Mouse (Mus musculus): Measurements from ENCODE around the gene Naa25.
A peak's percentile ranks its signal among the peaks of the same experiment; 100 is the strongest.

Naa25 gene

DNA sequence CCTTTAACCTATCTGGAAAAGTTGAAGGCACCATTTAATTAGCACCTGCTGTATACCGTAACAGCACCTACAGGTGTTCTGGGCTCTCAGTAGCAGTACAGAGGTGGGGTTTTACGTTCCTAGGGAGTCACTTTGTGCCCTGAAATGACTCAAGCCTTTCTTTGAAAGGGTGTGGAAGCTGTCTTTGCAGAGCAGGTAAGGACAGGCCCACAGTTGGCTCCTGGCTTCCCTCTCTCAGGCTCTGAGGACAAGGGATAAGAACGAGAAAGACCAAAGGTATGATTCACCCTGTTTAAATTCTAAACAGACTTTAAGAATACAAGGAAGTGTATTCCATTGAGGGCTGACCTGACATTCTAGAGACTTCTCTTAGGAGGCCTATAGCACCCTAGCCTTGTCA lies 4.3 kb upstream of the Naa25 start:
- DNase-seq (ENCODE audit: low spot score): no peak

DNA sequence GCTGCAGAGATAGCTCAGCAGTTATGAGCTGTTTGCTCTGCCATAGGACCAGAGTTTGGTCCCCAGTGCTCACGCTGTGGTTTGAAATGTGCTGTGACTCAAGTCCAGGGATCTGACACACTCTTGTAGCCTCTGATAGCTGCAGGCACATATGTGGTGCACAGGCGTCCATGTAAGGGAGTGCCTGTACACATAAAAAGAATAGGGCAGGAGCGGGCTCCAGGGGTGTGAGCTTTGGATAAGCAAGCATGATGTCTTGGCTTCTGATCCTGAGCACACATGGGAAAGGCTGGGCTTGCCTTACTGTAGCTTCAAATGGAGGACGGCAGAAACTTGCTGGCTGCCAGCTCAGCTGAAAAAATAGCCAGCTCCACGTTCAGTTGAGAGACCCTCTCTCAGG lies 2.1 kb upstream of the Naa25 start:
- DNase-seq (ENCODE audit: low spot score): no peak

DNA sequence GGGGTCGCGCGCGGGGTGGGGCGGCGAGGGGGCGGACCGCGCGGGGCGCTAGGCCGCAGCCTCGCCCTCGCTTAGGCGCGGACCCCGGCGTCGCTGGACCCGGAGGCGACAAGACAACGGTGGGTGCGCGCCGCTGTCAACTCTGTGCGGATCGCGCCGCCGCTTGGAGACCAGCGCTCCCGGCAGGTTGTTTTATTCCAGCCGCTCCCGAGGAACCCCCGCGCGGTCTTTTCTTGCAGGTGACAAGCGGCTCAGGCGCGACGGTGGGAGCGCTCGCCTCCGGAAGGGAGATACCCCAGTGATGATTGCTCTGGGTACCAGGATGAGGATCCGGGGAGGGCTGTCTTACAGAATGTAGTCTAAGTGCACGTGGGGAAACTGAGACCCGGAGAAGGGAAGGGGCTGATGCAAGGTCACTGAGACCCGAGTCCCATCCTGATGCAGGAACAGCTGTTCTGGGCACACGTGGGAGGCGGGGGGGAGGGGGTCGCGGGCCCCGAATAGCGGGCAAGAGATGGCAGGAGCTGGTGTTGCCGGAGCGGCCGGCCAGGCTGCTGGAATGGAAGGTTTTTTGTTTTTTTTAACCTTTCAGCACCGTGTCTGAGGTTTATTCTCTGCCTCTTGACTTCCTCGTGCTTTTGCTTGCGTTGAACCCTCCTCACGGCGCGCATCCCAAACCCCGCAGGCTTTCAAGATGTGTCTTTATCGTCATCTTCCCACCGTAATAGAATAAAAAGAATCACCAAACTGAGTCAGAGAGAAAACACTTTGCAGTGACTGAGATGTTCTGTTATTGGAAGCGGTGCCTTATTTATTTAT lies 619 bp downstream of the Naa25 start:
- DNase-seq (ENCODE audit: low spot score): no peak

DNA sequence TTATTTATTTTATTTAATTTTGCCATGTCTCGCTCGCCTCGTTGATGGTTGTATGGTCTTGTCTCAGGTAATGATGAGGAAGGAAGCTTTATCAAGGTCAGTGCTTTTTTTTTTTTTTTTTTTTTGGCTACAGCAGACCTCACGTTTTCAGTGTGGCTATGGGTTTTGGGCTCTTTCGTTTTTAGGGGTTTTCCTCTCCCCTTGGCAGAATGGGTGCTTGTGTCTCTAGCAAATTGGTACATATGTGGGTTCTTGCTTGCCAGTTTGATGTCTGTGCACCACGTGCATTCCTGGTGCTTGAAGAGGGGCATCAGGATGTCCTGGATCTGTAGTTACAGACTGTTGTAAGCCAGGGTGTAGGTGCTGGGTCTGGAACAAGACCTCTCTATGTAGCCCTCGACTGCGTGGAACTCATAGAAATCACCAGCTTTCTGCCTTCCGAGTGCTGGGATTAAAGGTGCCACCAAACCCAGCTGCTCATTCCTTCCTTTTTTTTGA lies 1.3 kb downstream of the Naa25 start:
- no peak for DNase-seq (ENCODE audit: low spot score)

DNA sequence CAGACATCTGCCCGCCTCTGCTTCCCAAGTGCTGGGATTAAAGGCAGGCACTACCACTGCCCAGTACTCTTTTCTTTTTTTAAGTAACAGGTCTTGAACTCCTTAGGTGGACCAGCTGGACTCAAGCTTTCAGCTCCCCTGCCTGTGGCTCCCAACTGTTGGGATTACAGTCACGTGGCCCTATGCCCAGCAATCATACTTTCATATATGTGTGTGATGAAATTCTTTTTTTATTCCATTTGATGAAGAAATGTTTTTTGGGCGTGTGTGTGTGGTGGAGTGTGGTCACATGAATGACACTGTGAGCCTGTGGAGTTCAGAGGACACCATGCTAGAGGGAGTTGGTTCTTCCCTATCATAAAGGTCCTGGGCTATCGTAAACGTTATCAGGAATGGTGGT lies 1.8 kb downstream of the Naa25 start:
- DNase-seq (ENCODE audit: low spot score): no peak

DNA sequence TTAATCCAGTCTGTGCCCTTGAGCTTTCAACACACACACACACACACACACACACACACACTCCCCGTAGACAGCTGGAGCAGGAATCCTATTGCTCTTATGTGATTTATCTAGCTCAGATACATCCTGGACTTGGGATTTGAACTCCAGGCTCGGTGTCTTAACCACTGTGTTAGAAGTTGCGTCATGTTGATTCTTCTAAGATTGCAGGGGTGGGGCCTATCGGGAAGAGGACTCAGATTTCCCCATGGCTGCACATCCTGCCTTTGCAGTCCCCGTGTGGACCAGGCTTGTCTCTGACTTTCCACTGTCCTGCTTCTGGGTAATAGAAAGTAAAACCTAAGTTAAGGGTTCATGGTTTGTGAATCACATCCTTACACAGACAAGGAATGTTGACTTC lies 2.3 kb downstream of the Naa25 start:
- DNase-seq (ENCODE audit: low spot score): no peak

DNA sequence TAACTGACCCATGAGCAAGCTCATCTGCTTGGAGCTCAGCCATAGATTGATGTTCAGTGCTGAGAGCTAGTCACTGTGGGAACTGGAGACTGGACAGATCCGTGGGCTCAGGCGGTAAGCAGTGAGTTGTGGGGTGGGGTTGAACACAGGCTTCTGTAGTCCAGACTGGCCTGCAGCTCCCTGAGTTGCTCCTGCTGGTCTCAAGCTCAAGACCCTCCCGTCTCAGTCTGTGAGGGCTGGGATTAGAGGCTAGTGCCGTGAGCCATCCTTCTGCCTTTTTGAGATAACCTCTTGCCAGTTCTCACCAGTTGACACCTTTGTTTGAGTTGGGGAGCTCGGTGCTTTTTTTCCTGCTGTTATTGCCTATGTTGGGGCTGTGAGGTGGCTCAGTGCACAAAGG lies 3.1 kb downstream of the Naa25 start:
- no peak for DNase-seq (ENCODE audit: low spot score)

DNA sequence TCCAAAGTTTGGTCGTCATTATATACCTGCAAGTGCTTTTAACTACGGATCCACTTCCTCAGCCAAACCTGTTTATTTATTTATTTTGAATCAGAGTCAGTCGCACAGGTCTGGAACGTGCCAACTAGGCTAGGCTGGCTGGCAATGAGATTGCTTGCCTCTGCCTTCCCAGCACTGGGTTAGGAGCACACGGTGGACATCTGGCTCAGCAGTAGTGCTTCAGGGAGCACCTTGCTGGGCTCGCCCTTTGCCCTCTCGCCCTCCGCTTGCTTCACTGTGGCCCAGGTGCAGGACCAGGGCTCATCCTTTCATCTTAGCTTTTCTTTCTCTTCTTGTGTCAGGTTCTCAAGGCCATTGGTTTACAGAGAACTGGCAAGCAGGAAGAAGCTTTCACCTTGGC lies 10.1 kb downstream of the Naa25 start:
- no peak for DNase-seq (ENCODE audit: low spot score)

DNA sequence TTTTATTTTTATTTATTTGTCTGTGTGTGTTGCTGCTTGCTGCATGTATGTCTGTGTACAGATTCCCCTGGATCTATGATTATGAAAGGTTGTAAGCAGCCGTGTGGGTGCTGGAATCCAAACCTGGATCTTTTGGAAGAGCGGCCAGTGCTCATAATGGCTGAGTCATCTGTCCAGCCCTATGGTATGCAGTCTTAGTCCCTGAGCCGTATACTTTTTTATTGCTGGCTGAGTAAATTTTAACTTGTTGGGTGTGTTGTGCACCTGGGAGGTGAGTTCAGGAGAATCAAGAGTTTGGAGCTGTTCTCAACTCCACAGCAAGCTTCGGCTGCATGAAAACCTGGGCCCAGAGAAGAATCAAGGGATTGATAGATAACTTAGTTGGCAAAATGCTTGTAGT lies 13.2 kb downstream of the Naa25 start:
- no peak for DNase-seq (ENCODE audit: low spot score)

DNA sequence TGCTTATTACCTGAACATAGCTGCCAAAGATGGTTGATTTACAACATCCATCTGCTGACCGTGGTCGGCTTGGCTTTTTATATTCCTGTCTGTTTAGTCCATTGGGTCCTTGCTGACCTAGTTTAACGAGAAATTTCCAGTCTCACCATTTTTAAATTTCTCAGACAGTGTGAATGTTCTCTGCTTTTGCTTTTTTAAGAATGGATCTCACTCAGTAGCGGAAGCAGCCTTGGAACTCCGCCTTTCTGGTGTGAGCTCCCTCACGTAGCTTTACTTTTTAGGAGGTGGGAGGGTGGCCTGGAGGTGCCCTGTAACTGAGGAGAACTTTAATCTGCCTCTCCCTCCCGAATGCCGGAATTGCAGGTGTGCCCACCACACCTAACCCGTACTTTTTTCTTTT lies 23.0 kb downstream of the Naa25 start:
- no peak for DNase-seq (ENCODE audit: low spot score)

DNA sequence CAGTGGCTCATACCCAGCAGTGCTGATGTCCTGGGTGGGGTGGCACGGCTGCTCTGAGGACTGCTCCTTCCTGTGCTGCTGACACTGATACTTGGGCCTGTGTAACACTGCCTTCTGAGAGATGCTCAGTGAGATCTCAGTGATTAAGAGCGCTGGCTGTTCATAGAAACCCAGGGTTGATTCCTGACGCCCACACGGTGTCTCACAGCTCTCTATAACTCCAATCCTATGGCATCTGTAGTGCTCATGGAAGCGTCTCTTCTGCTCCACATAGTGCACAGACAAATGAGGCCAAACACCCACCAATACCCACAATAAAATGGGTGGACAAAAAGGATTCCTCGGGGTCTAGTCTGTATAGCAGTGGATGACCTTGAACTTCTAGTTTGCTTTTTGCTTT lies 25.1 kb downstream of the Naa25 start:
- no peak for DNase-seq (ENCODE audit: low spot score)

DNA sequence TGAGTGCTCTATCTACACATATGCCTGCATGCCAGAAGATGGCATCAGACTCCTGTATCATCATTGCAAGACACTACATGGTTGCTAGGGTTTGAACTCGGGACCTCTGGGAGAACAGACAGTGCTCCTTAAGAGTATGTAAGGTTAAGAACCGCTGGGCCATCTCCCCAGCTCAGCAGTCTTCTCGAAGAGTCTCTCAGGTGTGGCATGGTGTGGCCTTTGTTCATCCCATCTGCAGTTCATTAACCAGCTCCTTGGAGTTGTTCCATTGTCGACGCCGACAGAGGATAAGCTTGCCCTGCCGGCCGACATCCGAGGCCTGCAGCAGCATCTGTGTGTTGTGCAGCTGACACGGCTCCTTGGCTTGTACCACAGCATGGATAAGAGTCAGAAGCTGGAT lies 25.6 kb downstream of the Naa25 start:
- DNase-seq (ENCODE audit: low spot score): no peak

DNA sequence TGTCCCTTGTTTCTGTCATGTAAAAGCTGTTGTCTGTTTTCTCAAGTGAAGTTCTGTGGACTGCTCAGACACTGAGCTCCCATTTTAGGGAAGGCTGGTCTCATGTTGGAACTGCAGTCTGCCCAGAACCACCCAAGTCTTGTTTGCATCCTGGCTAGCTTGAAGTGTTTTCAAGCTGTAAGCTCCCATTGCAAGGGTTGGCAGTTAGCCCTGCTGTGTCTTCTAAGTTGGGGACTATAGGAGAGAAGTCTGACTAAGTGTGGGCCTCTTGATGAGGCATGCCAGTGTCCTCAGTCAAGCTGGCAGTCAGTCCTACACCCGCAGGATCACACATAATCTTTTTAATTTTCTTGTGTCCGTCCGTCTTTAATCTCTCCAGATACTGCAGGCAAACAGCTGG lies 31.2 kb downstream of the Naa25 start:
- DNase-seq (ENCODE audit: low spot score): no peak

DNA sequence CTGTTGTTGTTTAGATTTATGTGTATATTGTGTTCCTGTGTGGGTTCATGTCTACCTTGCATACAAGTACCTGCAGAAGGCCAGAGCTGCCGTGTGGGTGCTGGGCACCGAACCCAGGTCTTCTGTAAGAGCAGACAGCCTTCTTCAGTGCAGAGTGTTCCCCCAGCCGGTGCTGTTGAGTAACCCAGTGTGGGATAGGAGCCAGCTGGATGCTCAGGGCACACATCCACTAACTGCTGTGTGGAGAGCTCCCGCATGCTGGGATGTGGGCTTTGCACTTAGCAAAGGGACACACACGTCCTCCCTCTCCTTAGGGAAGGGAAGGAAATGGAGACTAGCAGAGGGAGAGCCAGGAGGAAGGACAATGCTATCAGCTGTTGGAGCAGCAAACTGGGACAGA lies 40.4 kb downstream of the Naa25 start:
- no peak for DNase-seq (ENCODE audit: low spot score)

DNA sequence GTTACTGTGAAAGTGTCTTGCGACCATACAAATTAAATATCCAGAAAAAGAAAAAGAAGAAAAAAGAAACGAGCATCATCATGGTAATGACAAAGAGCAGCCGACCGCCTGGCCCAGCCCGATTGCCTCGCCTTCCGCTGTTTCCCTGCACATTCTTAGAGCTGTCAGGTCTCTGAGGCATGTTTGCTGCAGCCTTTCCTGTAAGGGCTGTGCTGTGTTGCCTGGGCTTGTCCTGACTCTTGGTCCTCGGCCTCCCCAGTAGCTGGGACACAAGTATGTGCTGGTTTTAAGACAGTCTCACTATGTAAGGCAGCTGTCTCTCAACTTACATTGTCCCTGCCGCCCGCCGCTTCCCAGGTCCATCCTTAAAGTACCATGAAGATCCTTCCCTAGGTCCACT lies 41.0 kb downstream of the Naa25 start:
- DNase-seq (ENCODE audit: low spot score): no peak

DNA sequence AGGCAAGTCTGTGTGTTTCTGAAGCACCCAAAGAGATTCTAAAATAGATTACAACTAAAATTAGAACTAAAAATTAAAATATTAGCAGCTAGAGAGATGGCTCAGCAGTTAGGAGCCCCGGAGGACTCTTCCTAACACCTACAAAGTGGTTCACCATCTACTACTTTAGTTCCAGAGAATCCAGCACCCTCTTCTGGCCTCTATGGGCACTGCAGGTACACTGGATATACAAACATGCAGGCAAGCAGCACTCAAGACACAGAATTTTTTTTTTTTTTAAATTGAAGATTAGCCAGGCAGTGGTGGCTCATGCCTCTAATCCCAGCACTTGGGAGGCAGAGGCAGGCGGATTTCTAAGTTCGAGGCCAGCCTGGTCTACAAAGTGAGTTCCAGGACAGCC lies 45.8 kb downstream of the Naa25 start:
- DNase-seq (ENCODE audit: low spot score): no peak

DNA sequence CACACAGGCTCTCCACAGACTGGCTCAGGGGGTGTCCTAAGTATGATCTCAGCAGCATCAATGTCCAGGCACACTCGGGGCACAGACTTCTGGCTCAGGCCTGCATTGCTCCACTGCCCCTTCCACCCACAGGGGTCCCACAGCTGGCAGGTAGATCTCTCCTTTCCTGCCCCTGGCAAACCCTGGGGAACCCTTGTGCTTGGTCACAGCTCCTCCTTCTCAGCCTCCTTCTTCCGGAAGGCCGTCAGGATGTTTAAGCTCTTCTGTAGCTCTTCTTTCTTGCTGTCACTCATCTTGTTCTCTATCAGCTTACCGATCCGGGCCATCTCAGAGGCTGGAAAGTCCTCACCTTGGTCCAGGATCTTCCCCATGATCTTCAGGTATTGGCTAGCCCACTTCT lies 47.1 kb downstream of the Naa25 start:
- no peak for DNase-seq (ENCODE audit: low spot score)

DNA sequence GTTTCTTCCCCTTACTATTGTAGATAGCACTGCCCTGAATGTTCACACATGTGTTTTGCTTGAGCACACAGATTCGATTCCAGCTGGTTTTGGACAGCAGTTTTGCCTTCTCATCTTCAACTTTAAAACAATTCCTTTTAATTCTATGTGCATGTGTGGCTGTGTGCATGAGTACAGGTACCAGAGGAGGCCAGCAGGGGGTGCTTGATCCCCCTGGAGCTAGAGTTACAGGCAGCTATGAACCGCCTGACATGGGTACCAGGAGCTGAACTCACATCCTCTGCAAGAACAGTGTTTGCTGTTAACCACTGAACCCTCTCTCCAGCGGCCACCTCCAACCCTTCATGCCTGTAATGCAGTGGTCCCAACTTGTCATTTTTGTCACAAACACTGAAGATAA lies 50.7 kb downstream of the Naa25 start:
- no peak for DNase-seq (ENCODE audit: low spot score)

DNA sequence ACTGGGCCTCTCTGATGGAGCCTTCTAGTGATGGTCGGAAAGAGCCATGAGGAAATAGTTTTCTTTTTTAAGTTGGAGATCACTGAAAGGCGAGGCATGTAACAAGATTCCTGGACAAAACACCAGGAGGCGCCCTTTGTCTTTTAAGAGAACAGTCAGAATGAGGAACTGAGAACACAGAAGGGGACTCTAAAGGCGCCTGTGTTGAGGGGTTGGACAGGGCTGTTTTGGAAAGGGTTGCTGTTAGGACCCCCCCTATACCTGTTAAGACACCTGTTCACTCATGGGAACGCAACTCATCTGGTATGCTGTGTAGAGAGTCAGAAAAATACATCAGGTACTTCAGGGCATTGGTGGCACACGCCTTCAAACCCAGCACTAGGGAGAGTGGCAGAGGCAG lies 52.2 kb downstream of the Naa25 start:
- DNase-seq (ENCODE audit: low spot score): peak; percentile 52

DNA sequence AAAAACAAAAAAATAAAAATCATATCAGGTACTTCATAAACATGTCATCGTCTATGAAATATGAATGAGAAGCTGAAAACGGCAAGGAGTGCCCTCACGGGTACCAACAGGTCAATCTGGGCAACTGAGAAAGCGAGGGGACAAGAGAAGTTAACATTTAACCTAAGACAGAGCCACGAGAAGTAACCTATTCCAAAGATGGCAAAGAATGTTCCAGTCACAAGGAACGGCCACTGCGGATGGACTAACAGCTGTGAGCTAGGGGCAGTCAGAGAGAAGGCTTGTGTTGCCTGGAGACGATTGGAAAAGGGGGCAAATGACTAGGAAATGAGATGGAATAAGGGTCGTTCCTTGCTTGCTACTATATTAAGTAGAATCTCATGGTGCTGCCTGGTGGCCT lies 52.7 kb downstream of the Naa25 start:
- no peak for DNase-seq (ENCODE audit: low spot score)

DNA sequence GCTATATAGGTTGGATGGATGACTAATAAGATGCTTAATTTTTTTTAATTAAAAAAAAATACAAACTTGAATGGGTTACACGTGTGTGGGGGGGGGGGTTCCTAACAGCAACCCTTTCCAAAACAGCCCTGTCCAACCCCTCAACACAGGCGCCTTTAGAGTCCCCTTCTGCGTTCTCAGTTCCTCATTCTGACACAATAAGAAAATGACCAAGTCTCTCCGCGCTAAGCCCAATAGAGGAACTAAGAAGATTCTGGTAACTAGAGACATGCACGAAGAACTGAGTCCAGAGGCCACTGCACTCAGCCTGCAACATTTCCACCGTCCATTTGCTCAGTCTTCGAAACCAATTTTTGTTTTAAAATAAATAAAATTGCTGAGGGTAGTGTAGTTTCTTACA lies 53.5 kb downstream of the Naa25 start:
- DNase-seq (ENCODE audit: low spot score): no peak

DNA sequence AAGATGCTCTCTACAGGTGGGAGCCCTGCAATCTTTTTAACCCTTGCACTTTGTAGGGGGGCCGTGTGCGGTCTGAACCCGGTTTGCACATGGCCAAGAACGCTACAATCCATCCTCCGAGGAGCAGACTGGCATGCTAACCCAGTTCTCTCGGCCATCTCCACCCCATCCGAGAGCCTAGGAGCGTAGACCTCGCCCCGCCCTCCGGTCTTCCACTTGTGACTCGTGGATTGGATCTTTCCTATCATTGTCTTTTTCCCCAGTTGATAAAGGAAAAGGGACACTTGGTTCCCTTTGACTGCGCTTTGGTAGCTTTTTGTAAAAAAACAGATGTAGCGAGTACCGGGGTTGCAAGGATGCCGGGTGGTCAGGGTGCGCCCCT lies 53.9 kb downstream of the Naa25 start, which contains the start of gene Tmem116:
TSS of gene Tmem116 (plus strand) at position 250 of the 382 bp plus-strand sequence.
- peak; percentile 25 for DNase-seq (ENCODE audit: low spot score)

DNA sequence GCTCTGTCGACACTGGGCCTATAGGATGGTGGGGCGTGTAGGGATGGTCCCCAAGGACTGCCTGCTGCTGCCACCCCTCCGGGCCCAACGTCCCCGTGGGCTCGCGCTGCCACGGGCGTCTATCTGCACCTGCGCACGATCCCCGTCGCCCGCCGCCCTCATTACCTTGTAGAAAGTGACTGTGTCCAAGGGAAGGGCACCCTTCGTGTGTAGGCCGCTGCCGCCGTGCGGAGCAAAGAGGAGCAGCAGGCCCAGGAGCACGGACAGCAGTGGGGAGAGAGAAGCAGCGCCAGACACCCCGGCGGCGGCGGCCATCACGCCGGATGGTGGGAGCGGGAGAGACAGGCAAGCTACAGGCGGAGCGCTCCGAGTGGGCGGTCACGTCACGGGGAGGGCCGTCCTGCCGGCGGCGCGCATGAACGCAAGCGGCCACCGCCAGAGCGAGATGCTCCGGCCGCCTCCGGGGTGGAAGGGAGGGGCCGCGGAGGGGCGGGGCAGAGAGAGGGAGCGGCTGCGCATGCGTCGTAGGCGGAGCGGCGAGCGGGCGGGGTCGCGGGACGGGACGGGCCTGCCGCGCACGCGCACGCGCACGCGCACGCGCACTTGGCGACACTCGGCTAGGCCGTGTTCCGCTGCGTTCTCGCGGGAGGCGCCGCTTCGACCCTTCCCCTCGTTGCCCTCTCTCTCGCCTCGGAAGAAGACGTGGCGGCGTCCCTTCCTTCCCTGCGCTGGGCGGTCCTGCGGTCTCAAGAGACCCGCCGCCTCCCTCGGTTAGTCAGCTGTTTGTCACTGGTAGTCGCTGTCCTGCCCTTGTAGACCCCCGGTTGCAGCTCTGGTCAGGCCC lies 54.5 kb downstream of the Naa25 start, which contains the start of gene Erp29:
TSS of gene Erp29 (minus strand) at position 481 of the 844 bp plus-strand sequence.
- DNase-seq (ENCODE audit: low spot score): peak; percentile 99

Measured in urinary bladder, postnatal 25 days (tissue).